Mouse (Mus musculus) cerebellum, postnatal 14 days (tissue): Measurements from ENCODE around the gene Arl8a.

Experiments
- DNase-seq, 2 experiments: peaks; one replicate each; pipeline ENCODE4 v3.0.0; 2021; ENCODE audit warnings: mixed read lengths in 2 of 2

The Arl8a gene

GRCm38 (mm10) chr1:135133678-135134435, 12.8 kb upstream of the Arl8a start:
- DNase-seq: no peak

GRCm38 (mm10) chr1:135135111-135135787, 11.4 kb upstream of the Arl8a start:
- DNase-seq: no peak

- peak; percentile 85 to 86 for DNase-seq
These were observed 10.1 kb upstream of the Arl8a start for GRCm38 (mm10) chr1:135136500-135136899.

- DNase-seq: no peak
These were observed 6.7 kb upstream of the Arl8a start for GRCm38 (mm10) chr1:135139906-135140305.

GRCm38 (mm10) chr1:135142452-135142851, 4.2 kb upstream of the Arl8a start:
- no peak for DNase-seq

GRCm38 (mm10) chr1:135143940-135144339, 2.7 kb upstream of the Arl8a start:
- DNase-seq: no peak

GRCm38 (mm10) chr1:135146946-135147701, 500 bp downstream of the Arl8a start:
- DNase-seq: peak; percentile 82 to 86

GRCm38 (mm10) chr1:135147702-135148058, 1.1 kb downstream of the Arl8a start:
- DNase-seq: no peak

- DNase-seq: no peak
These were observed 1.9 kb downstream of the Arl8a start for GRCm38 (mm10) chr1:135148476-135148875.

- peak in 1 of 2 experiments; percentile 44 for DNase-seq
These were observed 2.4 kb downstream of the Arl8a start for GRCm38 (mm10) chr1:135148996-135149395.

- no peak for DNase-seq
These were observed 7.4 kb downstream of the Arl8a start for GRCm38 (mm10) chr1:135154011-135154410.

GRCm38 (mm10) chr1:135154411-135154959, 7.9 kb downstream of the Arl8a start:
- DNase-seq: peak; percentile 84 to 88

GRCm38 (mm10) chr1:135156300-135156699, 9.7 kb downstream of the Arl8a start:
- no peak for DNase-seq

- peak; percentile 53 to 65 for DNase-seq
These were observed 12.0 kb downstream of the Arl8a start for GRCm38 (mm10) chr1:135158633-135159032.

- peak in 1 of 2 experiments; percentile 46 for DNase-seq
These were observed 12.4 kb downstream of the Arl8a start for GRCm38 (mm10) chr1:135159074-135159473.

GRCm38 (mm10) chr1:135159556-135160123, 13.0 kb downstream of the Arl8a start:
- no peak for DNase-seq

- DNase-seq: peak in 1 of 2 experiments; percentile 62
These were observed 13.9 kb downstream of the Arl8a start for GRCm38 (mm10) chr1:135160411-135161050.

GRCm38 (mm10) chr1:135162720-135163119, 16.1 kb downstream of the Arl8a start:
- DNase-seq: peak in 1 of 2 experiments; percentile 50

- DNase-seq: peak; percentile 62 to 72
These were observed 20.8 kb downstream of the Arl8a start, which contains the start of gene Gpr37l1 for GRCm38 (mm10) chr1:135167435-135167834. Gene Gpr37l1 (minus strand): TSS chr1:135167681.

- no peak for DNase-seq
These were observed 22.0 kb downstream of the Arl8a start for GRCm38 (mm10) chr1:135168453-135169200.

- DNase-seq: peak; percentile 67 to 68
These were observed 23.1 kb downstream of the Arl8a start for GRCm38 (mm10) chr1:135169556-135170224.
